Mouse (Mus musculus) liver, adult 2 months (tissue): ENCODE results near the gene Dlg2. TPM values are rescaled to one million over a fixed set of nuclear protein-coding genes. Genes with fewer than 3 reads are reported as not detected.

Experiments
- DNase-seq: peaks from one replicate; pipeline ENCODE4 v3.0.0-alpha.2; 2011; ENCODE audit warnings: low read depth, low spot score; ENCODE audit errors: extremely low read depth
- H3K27ac ChIP-seq: fragments of 200-500 bp; replicated peaks from 2 replicates; pipeline ENCODE4 v1.5.1; 2012; ENCODE audit warnings: low read depth, mild to moderate bottlenecking, control low read depth, inconsistent platforms, low read length; ENCODE audit not compliant: insufficient read depth
- H3K27me3 ChIP-seq: fragments of 200-500 bp; 2 replicates; pipeline ENCODE4 v1.6.1; 2012; ENCODE audit warnings: mild to moderate bottlenecking, moderate library complexity, low read length, inconsistent platforms; ENCODE audit not compliant: control insufficient read depth, insufficient read depth
- H3K36me3 ChIP-seq: fragments of 200-500 bp; 2 replicates; pipeline ENCODE4 v1.6.1; 2012; ENCODE audit warnings: low read length, inconsistent platforms; ENCODE audit not compliant: control insufficient read depth, insufficient read depth
- H3K4me1 ChIP-seq: fragments of 200-500 bp; 2 replicates; pipeline ENCODE4 v1.6.1; 2011; ENCODE audit warnings: low read length; ENCODE audit not compliant: control insufficient read depth, insufficient read depth
- H3K4me3 ChIP-seq: fragments of 200-500 bp; 2 replicates; pipeline ENCODE4 v1.5.1; 2011; ENCODE audit warnings: low read depth, mild to moderate bottlenecking, control low read depth, low read length, moderate library complexity; ENCODE audit not compliant: insufficient read depth
- H3K79me2 ChIP-seq: fragments of 200-500 bp; 2 replicates; pipeline ENCODE4 v1.6.1; 2012; ENCODE audit warnings: inconsistent platforms, mild to moderate bottlenecking, low read length, moderate library complexity; ENCODE audit not compliant: control insufficient read depth, insufficient read depth
- H3K9ac ChIP-seq: fragments of 200-500 bp; 2 replicates; pipeline ENCODE4 v1.6.1; 2012; ENCODE audit warnings: low read depth, mild to moderate bottlenecking, control low read depth, inconsistent platforms, low read length
- CTCF ChIP-seq: fragments of 200-500 bp; IDR thresholded peaks from 2 replicates; pipeline ENCODE4 v1.5.1; 2011; ENCODE audit warnings: low read depth, low read length, control low read depth
- POLR2A ChIP-seq: fragments of 200-500 bp; IDR thresholded peaks from 2 replicates; pipeline ENCODE4 v1.6.1; 2011; ENCODE audit warnings: low read length, control low read depth; ENCODE audit not compliant: insufficient read depth; ENCODE audit errors: extremely low read depth
- WGBS: fragments of 180-500 bp; shearing (Covaris S2); methylation state at CpG from one replicate; pipeline ENCODE4 v1.1.7; 2018; 5-methylcytosine and 5-hydroxymethylcytosine counted together
- polyA plus RNA-seq: library from polyadenylated mRNA; depleted of rRNA; stranded (reverse); fragments of >200 nt; gene quantifications from 2 replicates; pipeline ENCODE4 v1.2.3, GENCODE M21; 2012
- total RNA-seq: library from RNA; depleted of rRNA; stranded (reverse); fragments of >200 nt; gene quantifications from 2 replicates; pipeline ENCODE4 v1.2.3, GENCODE M21; 2014

The Dlg2 gene
- total and polyA plus RNA-seq, 2 experiments, result 0.65 TPM; not detected in 1

GRCm38 (mm10) chr7:92087429-92087828 lies 1611.0 kb downstream of the Dlg2 start:
- H3K27me3 ChIP-seq, result no peaks in the 10 kb centered on the region
- 43% methylated on average over 3 of the region's 3 CpGs for WGBS
- no peak overlapping the region for H3K9ac ChIP-seq

GRCm38 (mm10) chr7:92093860-92094259 lies 1617.4 kb downstream of the Dlg2 start:
- Histone ChIP-seq H3K27ac (no peak overlapping the region), H3K4me3 (no peak overlapping the region), H3K4me1 (no peaks in the 10 kb centered on the region), H3K36me3 (no peaks in the 10 kb centered on the region), H3K27me3 (no peaks in the 10 kb centered on the region), H3K9ac (no peak overlapping the region), H3K79me2 (no peaks in the 10 kb centered on the region)
- peak; percentile 33 for DNase-seq
- TF ChIP-seq POLR2A, result no peak
- peak; percentile 76 for TF ChIP-seq CTCF
- 1% methylated on average over 3 of the region's 3 CpGs for WGBS

More at GRCm38 (mm10) chr7:92087429-92087828, 1611.0 kb downstream of the Dlg2 start:
- H3K27ac ChIP-seq, result no peak overlapping the region
- H3K36me3 ChIP-seq, result no peaks in the 10 kb centered on the region
- no peak for DNase-seq
- no peaks in the 10 kb centered on the region for H3K4me1 ChIP-seq
- H3K79me2 ChIP-seq, result no peaks in the 10 kb centered on the region
- H3K4me3 ChIP-seq, result no peak overlapping the region
- TF ChIP-seq POLR2A (no peak), CTCF (no peak)

DNA sequence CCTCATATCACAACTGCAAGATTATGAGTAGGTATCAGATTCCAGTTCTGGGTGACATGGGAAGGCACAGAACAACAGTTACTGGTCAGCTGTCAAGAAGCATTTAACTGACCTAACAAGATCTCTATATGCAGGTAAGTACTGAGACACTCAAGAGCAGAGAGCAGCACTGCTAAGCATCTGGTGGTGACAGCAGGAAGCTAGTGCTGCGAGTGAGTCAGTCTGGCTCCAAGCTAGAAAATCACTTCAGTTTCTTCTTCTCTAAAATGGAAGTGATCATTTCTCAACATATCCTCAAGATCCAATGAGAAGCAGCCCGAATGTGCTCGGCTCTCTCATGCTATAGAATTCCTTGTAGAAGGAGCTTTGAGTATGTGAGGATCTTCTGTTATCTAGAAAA lies 1618.7 kb downstream of the Dlg2 start:
- no peak overlapping the region for H3K9ac ChIP-seq
- no peak overlapping the region for H3K4me3 ChIP-seq
- TF ChIP-seq POLR2A (no peak), CTCF (no peak)
- 57% methylated on average over 3 of the region's 3 CpGs for WGBS
- H3K27me3 ChIP-seq, result no peaks in the 10 kb centered on the region
- no peaks in the 10 kb centered on the region for H3K36me3 ChIP-seq
- no peaks in the 10 kb centered on the region for H3K4me1 ChIP-seq
- no peak for DNase-seq
- H3K79me2 ChIP-seq, result no peaks in the 10 kb centered on the region
- no peak overlapping the region for H3K27ac ChIP-seq

DNA sequence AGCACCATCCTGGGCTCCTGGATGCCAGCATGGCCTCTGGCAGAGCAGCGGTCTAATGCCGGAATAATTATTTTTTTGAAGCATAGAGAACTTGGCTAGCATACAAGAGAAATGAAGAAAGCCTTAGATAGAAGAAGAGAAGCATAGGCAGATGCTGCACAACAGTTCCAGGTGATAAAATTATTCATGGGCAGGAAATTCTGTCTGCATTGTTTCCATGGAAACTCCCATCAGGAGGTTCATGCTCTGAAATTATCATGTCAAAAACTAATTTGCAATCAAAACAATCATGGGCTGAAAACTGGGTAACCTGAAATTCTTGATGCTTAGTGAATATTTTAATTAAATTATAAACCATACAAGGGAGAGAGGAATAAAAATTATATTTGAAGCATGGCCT lies 1624.4 kb downstream of the Dlg2 start:
- Histone ChIP-seq H3K79me2 (no peaks in the 10 kb centered on the region), H3K27ac (no peak overlapping the region), H3K4me3 (no peak overlapping the region), H3K36me3 (no peaks in the 10 kb centered on the region), H3K27me3 (no peaks in the 10 kb centered on the region), H3K4me1 (no peaks in the 10 kb centered on the region), H3K9ac (no peak overlapping the region)
- TF ChIP-seq CTCF (no peak), POLR2A (no peak)
- no peak for DNase-seq
- 94% methylated on average over 2 of the region's 2 CpGs for WGBS

- Histone ChIP-seq H3K9ac (no peak overlapping the region), H3K27me3 (no peaks in the 10 kb centered on the region), H3K36me3 (no peaks in the 10 kb centered on the region), H3K4me1 (no peaks in the 10 kb centered on the region), H3K27ac (no peak overlapping the region), H3K79me2 (no peaks in the 10 kb centered on the region), H3K4me3 (no peak overlapping the region)
- DNase-seq, result peak; percentile 49
- 19% methylated on average over 4 of the region's 4 CpGs for WGBS
- TF ChIP-seq POLR2A (no peak), CTCF (no peak)
These were observed 1626.5 kb downstream of the Dlg2 start for GRCm38 (mm10) chr7:92102892-92103543.

GRCm38 (mm10) chr7:92105477-92105876 lies 1629.0 kb downstream of the Dlg2 start:
- no peak for DNase-seq
- TF ChIP-seq POLR2A, result no peak
- TF ChIP-seq CTCF, result 0 out of 2 replicates have a peak, but pooled peaks have one; percentile 5
- H3K36me3 ChIP-seq, result no peaks in the 10 kb centered on the region
- no peak overlapping the region for H3K9ac ChIP-seq
- 23% methylated on average over 2 of the region's 2 CpGs for WGBS
- H3K27ac ChIP-seq, result no peak overlapping the region
- no peaks in the 10 kb centered on the region for H3K4me1 ChIP-seq
- H3K4me3 ChIP-seq, result no peak overlapping the region
- no peaks in the 10 kb centered on the region for H3K27me3 ChIP-seq
- no peaks in the 10 kb centered on the region for H3K79me2 ChIP-seq
